Mouse (Mus musculus) testis, adult 2 months (tissue): ENCODE measurements at regions not wholly inside any gene's neighbourhood (a gene's known extent, or its start where the extent isn't known, plus 50 kb on each side); places are given as distances from the start of the nearest gene placed in this dataset.

Experiments
- CTCF ChIP-seq: fragments of 200-500 bp; IDR thresholded peaks from 2 replicates; pipeline ENCODE4 v1.5.1; 2012; ENCODE audit warnings: low read depth, mild to moderate bottlenecking, inconsistent platforms, low read length, moderate library complexity; ENCODE audit not compliant: control insufficient read depth, insufficient read depth, insufficient replicate concordance
- POLR2A ChIP-seq: fragments of 200-500 bp; IDR thresholded peaks from 2 replicates; pipeline ENCODE4 v1.6.1; 2012; ENCODE audit warnings: low read depth, mild to moderate bottlenecking, inconsistent platforms, low read length, moderate library complexity; ENCODE audit not compliant: control insufficient read depth

GRCm38 (mm10) chr8:8418525-8418924 is 242.5 kb downstream of the Efnb2 start:
- TF ChIP-seq POLR2A (no peak), CTCF (no peak)
